Comparison of ENCODE assay signal across 8 mouse cellular contexts in genomic region chr15:83349225-83349953, GRCm38 (mm10). TPM values are rescaled to one million over a fixed set of nuclear protein-coding genes. Genes with fewer than 3 reads are reported as not detected.
DNase-seq lines count a peak whose midpoint lies in the region; ATAC-seq and TF ChIP-seq lines count a peak whose summit lies in the region.

No protein-coding gene starts in this region.

- intact Hi-C loops in left cerebral cortex, postnatal 14 days (cut with DNase I): no loop called here

- H3K9me3 ChIP-seq in neural tube, embryonic 11.5 days (ENCODE audit: control insufficient read depth, low read length): no peaks in the 10 kb centered on the region
- no peaks in the 10 kb centered on the region for H3K9me3 ChIP-seq in midbrain, postnatal 0 days (ENCODE audit: low read length)

- WGBS in neural tube, embryonic 11.5 days: 22% methylated on average over 7 of the region's 8 CpGs
- WGBS in midbrain, postnatal 0 days: 18% methylated on average over 7 of the region's 8 CpGs

- peak overlapping the region; percentile 68 for H3K9ac ChIP-seq in neural tube, embryonic 11.5 days (ENCODE audit: low read length)
- H3K9ac ChIP-seq in midbrain, postnatal 0 days (replicated peaks; ENCODE audit: low read length, poor library complexity, severe bottlenecking): peak overlapping the region; percentile 88

- peaks cover 4% of the 10 kb centered on the region; the same call in 1 of the 2 replicates for H3K4me1 ChIP-seq in neural tube, embryonic 11.5 days (ENCODE audit: control insufficient read depth, insufficient read depth, low read length)
- peaks cover 8% of the 10 kb centered on the region for H3K4me1 ChIP-seq in embryonic fibroblast, embryonic 13.5 days (ENCODE audit: control insufficient read depth, insufficient read depth, low read length)
- H3K4me1 ChIP-seq in midbrain, postnatal 0 days (ENCODE audit: insufficient read depth, low read length): no peaks in the 10 kb centered on the region

- no peak overlapping the region for H3K27ac ChIP-seq in neural tube, embryonic 11.5 days (ENCODE audit: low read depth, low read length)
- no peak overlapping the region for H3K27ac ChIP-seq in embryonic fibroblast, embryonic 13.5 days (ENCODE audit: insufficient read depth, low read length)
- H3K27ac ChIP-seq in midbrain, postnatal 0 days (ENCODE audit: low read depth, low read length): peak overlapping the region; percentile 47; the same call in 1 of the 2 replicates

- TF ChIP-seq CTCF in embryonic fibroblast, embryonic 13.5 days (IDR thresholded peaks at IDR 0.05; ENCODE audit: borderline replicate concordance, insufficient read depth, low read length): no peak
- TF ChIP-seq CTCF in midbrain, postnatal 0 days (IDR thresholded peaks at IDR 0.05): no peak

- H3K36me3 ChIP-seq in neural tube, embryonic 11.5 days (ENCODE audit: control insufficient read depth, insufficient read depth, low read length): no peaks in the 10 kb centered on the region
- H3K36me3 ChIP-seq in midbrain, postnatal 0 days (ENCODE audit: insufficient read depth, low read length): 0 out of 2 replicates have a peak, but pooled peaks cover 4% of the 10 kb centered on the region

- peak overlapping the region; percentile 91 for H3K4me2 ChIP-seq in neural tube, embryonic 11.5 days (ENCODE audit: low read depth)
- peak overlapping the region; percentile 91 for H3K4me2 ChIP-seq in midbrain, postnatal 0 days (ENCODE audit: low read depth, low read length, poor library complexity, severe bottlenecking)

- no peak; the same call in 1 of the 2 replicates for TF ChIP-seq POLR2A in embryonic fibroblast, embryonic 13.5 days (IDR thresholded peaks at IDR 0.05; ENCODE audit: low read depth, low read length)

- H3K4me3 ChIP-seq in neural tube, embryonic 11.5 days (ENCODE audit: low read depth, low read length): peak overlapping the region; percentile 67
- peak overlapping the region; percentile 84 for H3K4me3 ChIP-seq in embryonic fibroblast, embryonic 13.5 days (ENCODE audit: insufficient read depth, low read length)
- peak overlapping the region; percentile 88 for H3K4me3 ChIP-seq in midbrain, postnatal 0 days (ENCODE audit: low read depth, low read length)

- no peak; the same call in 1 of the 2 replicates for ATAC-seq in neural tube, embryonic 11.5 days (ENCODE audit: insufficient read depth, low FRiP score, low TSS enrichment)
- ATAC-seq in midbrain, postnatal 0 days (ENCODE audit: low FRiP score): peak; percentile 50; the same call in 1 of the 2 replicates

- H3K27me3 ChIP-seq in neural tube, embryonic 11.5 days (ENCODE audit: control insufficient read depth, insufficient read depth, low read length): no peaks in the 10 kb centered on the region
- no peaks in the 10 kb centered on the region for H3K27me3 ChIP-seq in midbrain, postnatal 0 days (ENCODE audit: insufficient read depth, low read length)

- no peak for DNase-seq in neural tube, embryonic 11.5 days (ENCODE audit: low spot score)
- DNase-seq in neural tube, embryonic 10.5 days (ENCODE audit: extremely low spot score, low spot score): no peak
- peak; percentile 51 for DNase-seq in kidney, adult 9 months
- no peak for DNase-seq in midbrain, postnatal 0 days (ENCODE audit: low spot score)
- no peak for DNase-seq in adrenal gland, adult 8-10 months
- no peak for DNase-seq in left cerebral cortex, adult 9 months (ENCODE audit: low spot score in 2 of 2)
- no peak for DNase-seq in left cerebral cortex, postnatal 14 days (ENCODE audit: low spot score in 2 of 2)

RNA-seq across cellular contexts. Expression of gene Arfgap3, which starts 0.7 kb away (rescaled TPM):
- 37.1 and 39.7 TPM in 2 replicates for polyA plus RNA-seq in neural tube, embryonic 11.5 days (2014; fragmentation: Nextera tagmentation; extraction: Ambion mirVana)
- polyA plus RNA-seq in embryonic fibroblast, embryonic 13.5 days (2011; ENCODE audit: insufficient read length, low read depth, missing spikeins): 51.9 and 55.2 TPM in 2 replicates
- total RNA-seq in midbrain, postnatal 0 days (2014; rRNA removed): 41.8 and 44.0 TPM in 2 replicates
- polyA plus RNA-seq in midbrain, postnatal 0 days (2015; fragmentation: Nextera tagmentation; extraction: Ambion mirVana): 36.4 and 36.8 TPM in 2 replicates
- total RNA-seq in adrenal gland, adult 8-10 months (2022): 10 to 100 TPM; 28.9 to 47.7 (median 40.1) TPM
- 10 to 100 TPM; 19.9 to 21.3 TPM for total RNA-seq in left cerebral cortex, postnatal 14 days (2021)
